9 mouse cellular contexts compared by ENCODE assay signal in the genomic region with DNA sequence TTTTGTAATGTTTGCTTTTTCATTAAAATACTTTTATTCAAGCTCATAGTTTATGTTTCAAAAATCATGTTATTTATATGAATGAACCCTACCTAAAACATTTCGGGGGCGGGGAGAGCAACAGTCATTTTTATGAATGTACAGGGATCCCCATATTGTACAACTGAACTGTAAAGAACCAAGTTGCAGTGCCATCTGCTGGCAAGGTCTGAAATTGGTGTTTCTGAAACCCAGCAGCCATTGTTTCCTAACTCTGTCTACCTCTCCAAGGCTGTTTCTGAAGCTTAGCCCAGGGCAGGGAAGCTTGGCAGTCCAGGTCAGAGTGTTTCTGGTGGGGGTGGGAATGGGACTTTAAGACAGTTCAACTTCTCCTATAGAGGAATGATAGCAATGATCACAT. TPM values are rescaled to one million over a fixed set of nuclear protein-coding genes. Genes with fewer than 3 reads are reported as not detected.
DNase-seq lines count a peak whose midpoint lies in the region; ATAC-seq and TF ChIP-seq lines count a peak whose summit lies in the region.
"Had no signal": no experiment of that assay in that cellular context is flagged by ENCODE, and none has a peak within 500 bp of the region (broad histone marks: within the 10 kb centered on the region; RNA-seq: fewer than 3 reads in every experiment).

No protein-coding gene starts in this region.

- H3K27me3 ChIP-seq in intestine, postnatal 0 days (replicated peaks; ENCODE audit: control insufficient read depth, insufficient read depth, low read length), result no peaks in the 10 kb centered on the region
- no peaks in the 10 kb centered on the region for H3K27me3 ChIP-seq in intestine, embryonic 15.5 days (replicated peaks)
- H3K27me3 ChIP-seq: embryonic facial prominence, embryonic 12.5 days had no signal

- ATAC-seq in intestine, postnatal 0 days, result no peak; the same call in 1 of the 2 replicates
- no peak for ATAC-seq in intestine, embryonic 15.5 days
- ATAC-seq in megakaryocyte, adult 5-6 weeks (ENCODE audit: poor library complexity, severe bottlenecking), result peak; percentile 80

- no peak overlapping the region for H3K4me2 ChIP-seq in intestine, postnatal 0 days (replicated peaks; ENCODE audit: low read depth)
- H3K4me2 ChIP-seq in intestine, embryonic 15.5 days (replicated peaks), result no peak overlapping the region
- H3K4me2 ChIP-seq: embryonic facial prominence, embryonic 12.5 days had no signal

- no peaks in the 10 kb centered on the region for H3K4me1 ChIP-seq in intestine, postnatal 0 days (replicated peaks; ENCODE audit: control insufficient read depth, insufficient read depth, low read length)
- no peaks in the 10 kb centered on the region for H3K4me1 ChIP-seq in intestine, embryonic 15.5 days (replicated peaks)
- H3K4me1 ChIP-seq: embryonic facial prominence, embryonic 12.5 days had no signal

- H3K27ac ChIP-seq in intestine, postnatal 0 days (ENCODE audit: low read depth, low read length), result no peak overlapping the region
- H3K27ac ChIP-seq in intestine, embryonic 15.5 days, result no peak overlapping the region
- H3K27ac ChIP-seq: embryonic facial prominence, embryonic 12.5 days had no signal

- no peak overlapping the region for H3K9ac ChIP-seq in intestine, postnatal 0 days (ENCODE audit: low read depth, low read length)
- H3K9ac ChIP-seq in intestine, embryonic 15.5 days, result no peak overlapping the region
- H3K9ac ChIP-seq: embryonic facial prominence, embryonic 12.5 days had no signal

- 9% methylated on average over 2 of the region's 2 CpGs for WGBS in intestine, postnatal 0 days
- 30% methylated on average over 2 of the region's 2 CpGs for WGBS in intestine, embryonic 15.5 days

- TF ChIP-seq CTCF in intestine, postnatal 0 days (IDR thresholded peaks at IDR 0.05; ENCODE audit: low read depth), result peak; percentile 79

- H3K4me3 ChIP-seq in intestine, postnatal 0 days (ENCODE audit: low read depth, low read length), result no peak overlapping the region
- no peak overlapping the region for H3K4me3 ChIP-seq in intestine, embryonic 15.5 days (replicated peaks)
- H3K4me3 ChIP-seq: embryonic facial prominence, embryonic 12.5 days had no signal

- no peaks in the 10 kb centered on the region for H3K9me3 ChIP-seq in intestine, postnatal 0 days (ENCODE audit: control insufficient read depth)
- H3K9me3 ChIP-seq in intestine, embryonic 15.5 days, result no peaks in the 10 kb centered on the region
- H3K9me3 ChIP-seq: embryonic facial prominence, embryonic 12.5 days had no signal

- peak; percentile 83 for DNase-seq in NIH3T3 (ENCODE audit: low read depth)
- peak; percentile 83 to 86 for DNase-seq in cerebellum, postnatal 10 days
- peak; percentile 42 to 62 for DNase-seq in frontal cortex, postnatal 25 days (ENCODE audit: low spot score in 2 of 2)
- peak; percentile 39 for DNase-seq in layer of hippocampus, adult 9-10 months (ENCODE audit: low spot score)
- peak; percentile 77 for DNase-seq in right cerebral cortex, postnatal 4 days

- peaks cover 12% of the 10 kb centered on the region; the same call in 1 of the 2 replicates for H3K36me3 ChIP-seq in intestine, postnatal 0 days (ENCODE audit: control insufficient read depth, insufficient read depth)
- no peaks in the 10 kb centered on the region; the same call in 1 of the 2 replicates for H3K36me3 ChIP-seq in intestine, embryonic 15.5 days

RNA-seq across cellular contexts. Expression of gene Btbd10, which starts 57.4 kb away (rescaled TPM):
- polyA plus RNA-seq in intestine, postnatal 0 days (2015; fragmentation: Nextera tagmentation; extraction: Ambion mirVana), result 9.2 and 9.4 TPM in 2 replicates
- polyA plus RNA-seq in intestine, embryonic 15.5 days (2015; fragmentation: Nextera tagmentation; extraction: Ambion mirVana), result 15.7 and 17.0 TPM in 2 replicates
- 18.9 and 24.2 TPM in 2 replicates for total RNA-seq in megakaryocyte, adult 5-6 weeks (2015)
- total RNA-seq in megakaryocyte, adult 5-6 weeks (2017), result 27.6 and 30.9 TPM in 2 replicates
